In the genomic region with DNA sequence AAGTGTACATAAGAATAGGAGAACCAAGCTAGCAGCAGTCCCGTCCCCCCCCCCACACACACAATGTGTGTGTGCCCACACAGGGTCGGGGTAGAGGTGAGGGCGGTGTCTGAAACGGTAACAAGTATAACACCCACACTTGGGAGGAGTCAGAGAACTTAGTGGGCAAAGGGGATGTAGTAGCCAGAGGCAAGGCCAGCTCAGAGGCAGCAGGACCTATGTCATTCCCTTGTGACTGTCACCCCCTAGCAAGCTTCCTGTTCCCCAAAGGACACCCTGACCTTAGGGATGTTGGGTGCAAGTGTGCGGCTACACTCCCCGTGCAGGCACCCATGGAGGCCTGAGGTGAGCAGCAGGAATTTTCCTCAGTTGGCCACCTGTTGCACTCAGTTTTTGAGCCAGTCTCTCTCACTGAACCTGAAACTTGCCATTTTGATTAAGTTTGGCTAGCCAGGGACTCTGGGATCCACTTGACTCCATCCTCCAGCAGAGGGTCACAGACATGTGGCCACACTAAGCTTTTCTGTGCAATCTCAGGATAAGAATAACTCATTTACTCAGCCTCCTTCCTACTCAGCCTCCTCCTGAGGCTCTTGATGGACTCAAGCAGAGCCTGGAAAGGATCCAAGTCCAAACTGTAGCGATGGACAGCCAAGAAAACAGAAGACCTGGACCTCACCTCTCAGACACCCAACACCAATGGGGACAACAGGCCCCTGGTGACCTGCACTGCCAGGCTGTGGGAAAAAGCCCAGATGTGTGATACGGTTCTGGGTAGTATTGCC, we compare ENCODE assay signal across 1 mouse cellular context.
TF ChIP-seq lines count a peak whose summit lies in the region.

No protein-coding gene starts in this region.

TF ChIP-seq in myocyte, 11 proteins besides CTCF, POLR2A, EP300 and RAD21 (continued from another document):
- no peak for TF ChIP-seq MYOG (IDR thresholded peaks at IDR 0.05; ENCODE audit: control insufficient read depth in 1 of 3, insufficient read depth in 1 of 3, insufficient read length in 2 of 3, low read depth in 2 of 3)
- TF ChIP-seq USF1 (IDR thresholded peaks at IDR 0.05; ENCODE audit: low read depth): no peak
- no peak for TF ChIP-seq REST (IDR thresholded peaks at IDR 0.05; ENCODE audit: insufficient read depth, insufficient read length)
- no peak for TF ChIP-seq TCF12 (IDR thresholded peaks at IDR 0.05; ENCODE audit: insufficient read depth, poor library complexity, severe bottlenecking)
